Mouse (Mus musculus) CD4-positive, CD25-positive, alpha-beta regulatory T cell, adult 4 months (primary cell): ENCODE results near the gene Crhr2. TPM values are rescaled to one million over a fixed set of nuclear protein-coding genes. Genes with fewer than 3 reads are reported as not detected.

Experiments used
- ATAC-seq: one replicate; pipeline ENCODE4 v1.8.0; 2017
- polyA plus RNA-seq, 2 experiments: library from polyadenylated mRNA; unstranded; fragments of 100-300 nt; shearing (Covaris generic); gene quantifications; one replicate each; pipeline ENCODE4 v1.2.1; 2017

Gene Crhr2
- polyA plus RNA-seq, 2 experiments from 2014 or later, result not detected

DNA sequence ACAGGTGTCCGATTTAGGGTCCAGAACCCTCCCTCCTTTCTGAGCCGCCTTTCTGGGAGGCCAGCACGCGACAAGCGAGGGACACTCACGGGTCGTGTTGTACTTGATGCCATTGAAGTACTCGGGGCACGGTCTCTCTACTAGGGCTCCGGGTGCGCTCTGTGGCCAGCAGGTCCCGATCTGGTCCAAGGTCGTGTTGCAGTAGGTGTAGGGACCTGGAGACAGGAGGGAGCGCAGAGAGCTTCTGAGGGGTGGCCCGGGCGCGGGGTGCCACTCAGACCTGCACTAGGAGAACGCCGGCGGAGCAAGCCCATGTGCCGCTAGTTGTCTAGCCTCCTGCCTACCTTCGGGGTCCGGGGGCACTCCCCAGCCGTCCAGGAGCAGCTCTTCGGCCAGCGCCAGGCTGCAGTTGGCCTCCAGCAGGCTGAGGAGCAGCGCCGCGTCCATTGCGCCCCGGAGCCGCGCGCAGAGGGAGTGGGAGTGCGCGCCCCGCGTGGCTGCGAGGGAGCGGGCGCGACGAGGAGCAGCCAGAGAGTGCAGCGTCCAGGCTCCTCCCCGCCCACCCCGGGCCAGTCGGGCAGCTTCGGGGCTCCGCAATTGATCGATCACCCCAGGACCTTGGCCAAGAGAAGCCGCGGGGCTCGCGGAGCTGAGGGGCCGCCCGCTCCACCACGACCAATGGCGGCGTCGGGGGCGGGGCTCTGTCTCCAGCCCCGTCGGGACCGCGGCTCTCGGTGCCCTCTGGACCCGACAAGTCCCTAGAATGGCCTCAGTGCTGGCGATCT lies 15.3 kb downstream of the Crhr2 start:
- no peak for ATAC-seq

DNA sequence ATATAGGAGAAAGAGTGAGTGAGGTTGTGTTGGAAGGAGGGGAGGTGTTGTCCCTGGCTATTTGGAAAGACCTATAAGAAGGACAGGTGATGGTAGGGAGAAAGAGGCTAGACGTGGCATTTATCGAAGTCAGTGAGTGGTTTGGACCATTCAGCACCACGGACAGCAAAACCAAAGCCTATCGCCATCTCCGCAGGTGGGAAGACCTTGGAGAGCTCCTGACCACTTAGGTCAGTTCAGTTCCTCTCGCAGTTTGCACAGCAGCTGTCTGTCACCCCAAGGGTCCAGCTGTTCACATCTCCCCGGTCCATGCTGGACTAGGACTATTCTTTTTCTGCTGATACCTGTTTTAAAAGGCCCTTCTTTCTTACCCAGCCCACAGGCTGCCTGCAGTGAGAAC lies 24.5 kb downstream of the Crhr2 start:
- no peak for ATAC-seq

DNA sequence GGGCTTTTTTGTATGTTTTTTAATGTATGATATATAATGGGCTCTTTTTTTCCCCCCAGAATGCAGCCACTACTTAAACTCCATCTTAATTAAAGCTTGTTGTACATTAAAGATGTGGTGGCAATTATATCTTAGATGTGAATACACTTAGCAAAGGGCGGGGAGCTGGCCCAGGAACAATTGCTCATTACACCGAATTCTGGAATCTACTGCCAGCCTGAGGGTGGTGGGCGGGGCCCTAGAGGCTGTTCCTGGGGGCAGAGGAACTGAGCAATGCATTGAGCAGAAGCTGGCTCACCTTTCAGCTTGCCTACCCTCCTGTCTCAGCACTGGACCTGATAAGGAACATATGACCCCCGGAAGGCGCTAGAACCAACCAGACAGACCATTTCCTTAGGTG lies 34.2 kb downstream of the Crhr2 start:
- ATAC-seq, result no peak

DNA sequence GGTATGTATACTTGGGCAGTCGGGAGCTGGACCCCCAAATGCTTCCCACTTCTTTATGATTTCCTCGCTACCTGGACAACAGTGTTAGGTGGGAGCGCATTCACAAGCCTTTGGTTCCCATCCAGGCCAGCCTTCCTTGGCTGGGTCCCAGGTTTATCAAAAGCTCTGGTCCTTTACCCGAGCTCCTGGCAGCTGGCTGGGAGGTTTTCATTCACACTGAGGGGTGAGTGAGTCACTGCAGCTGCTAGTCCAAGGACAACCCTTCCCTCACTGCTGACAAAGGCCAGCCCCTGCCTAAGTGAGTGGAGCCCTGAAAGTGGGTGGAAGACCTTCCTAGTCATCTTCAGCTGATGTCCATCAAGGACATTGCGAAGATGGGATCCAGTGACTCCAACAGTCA lies 34.8 kb downstream of the Crhr2 start:
- ATAC-seq, result no peak

DNA sequence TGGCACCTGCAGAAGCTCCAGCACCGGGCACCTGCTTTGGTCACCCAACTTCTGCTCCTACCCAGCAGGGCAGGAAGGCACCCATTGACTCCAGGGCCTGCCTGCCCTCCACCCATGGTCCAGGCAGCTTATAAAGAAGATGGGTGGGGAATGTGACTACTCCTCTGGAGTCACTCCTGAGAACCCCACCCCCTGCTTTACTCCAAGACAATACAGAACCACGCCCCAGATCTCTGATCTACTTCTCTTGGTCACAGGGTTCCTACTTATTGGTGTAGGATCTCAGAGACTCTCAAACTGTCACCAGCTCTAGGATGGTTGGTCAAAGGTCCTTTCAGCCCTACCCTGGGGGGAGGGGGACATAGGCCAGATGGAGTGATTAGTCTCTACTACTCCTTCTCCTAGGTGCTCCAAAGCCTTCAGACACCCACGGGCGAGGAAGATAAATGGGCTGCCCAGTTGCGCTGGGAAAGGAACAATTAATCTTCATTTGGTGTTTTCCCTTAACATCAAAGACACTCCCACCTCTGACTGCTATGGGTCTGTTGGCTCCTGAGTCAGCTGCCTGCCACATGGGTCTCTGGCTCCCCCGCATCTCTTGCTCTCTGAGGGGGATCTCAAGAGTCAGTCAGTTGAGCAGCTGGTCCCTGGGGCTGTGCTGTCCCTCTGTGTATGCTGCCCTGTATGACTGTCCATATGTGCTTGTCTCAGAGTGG lies 39.2 kb downstream of the Crhr2 start:
- no peak for ATAC-seq

DNA sequence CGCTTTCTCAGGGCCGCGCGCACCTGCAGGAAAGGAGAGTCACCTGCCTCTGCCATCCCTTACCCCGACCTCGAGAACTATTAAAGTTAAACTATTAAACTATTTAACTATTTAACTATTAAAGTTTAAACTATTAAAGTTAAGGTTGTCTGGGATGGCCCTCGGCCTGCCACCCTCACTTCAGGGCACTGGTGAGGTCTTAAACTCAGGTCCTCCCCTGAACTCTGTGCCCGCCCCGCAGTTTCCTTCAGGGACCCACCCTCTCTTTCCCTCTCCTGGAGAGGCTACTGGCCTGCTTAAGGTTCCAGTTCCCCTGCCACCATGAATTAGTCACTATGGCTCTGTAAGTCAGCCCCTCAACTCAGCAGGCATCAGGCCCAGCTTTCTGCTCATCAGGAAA lies 41.4 kb downstream of the Crhr2 start:
- no peak for ATAC-seq

DNA sequence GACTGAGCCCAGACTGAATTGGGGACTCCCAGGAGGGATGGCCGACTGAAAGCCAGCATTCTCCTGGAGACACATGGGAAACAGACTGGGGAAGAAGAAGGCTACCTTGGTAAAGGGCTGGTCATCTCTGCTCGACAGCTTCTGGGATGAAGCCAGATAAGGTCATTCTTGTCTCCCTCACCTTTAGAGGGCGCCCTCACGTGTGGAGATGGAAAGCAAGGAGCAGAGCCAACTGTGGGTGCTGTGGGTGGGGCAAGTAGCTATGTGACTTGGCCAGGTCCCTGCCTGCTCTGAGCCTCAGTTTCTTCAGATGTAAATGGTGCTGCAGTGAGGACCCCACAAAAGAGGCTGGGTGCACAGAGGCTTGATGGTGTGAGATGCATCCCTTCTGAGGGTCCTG lies 42.2 kb downstream of the Crhr2 start:
- ATAC-seq, result no peak

DNA sequence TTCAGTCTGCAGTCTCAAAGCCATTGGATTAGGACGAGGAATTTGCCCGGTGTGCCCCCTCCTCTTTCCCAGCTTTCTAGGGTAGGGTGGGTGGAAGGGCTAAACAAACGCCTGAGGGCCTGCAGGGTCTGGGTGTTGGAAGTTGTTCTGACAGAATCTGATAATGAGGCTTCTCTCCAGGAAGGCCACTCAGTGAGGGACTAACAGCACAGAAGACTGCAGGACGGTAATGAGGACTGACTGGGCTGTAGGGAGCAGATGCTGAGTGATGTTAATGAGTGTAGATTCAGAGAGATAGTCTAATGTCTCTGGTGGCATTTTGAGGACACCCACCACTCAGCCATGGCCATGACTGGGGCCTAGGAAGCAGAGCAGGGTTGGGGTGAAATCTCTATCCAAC lies 45.5 kb downstream of the Crhr2 start:
- ATAC-seq, result no peak

DNA sequence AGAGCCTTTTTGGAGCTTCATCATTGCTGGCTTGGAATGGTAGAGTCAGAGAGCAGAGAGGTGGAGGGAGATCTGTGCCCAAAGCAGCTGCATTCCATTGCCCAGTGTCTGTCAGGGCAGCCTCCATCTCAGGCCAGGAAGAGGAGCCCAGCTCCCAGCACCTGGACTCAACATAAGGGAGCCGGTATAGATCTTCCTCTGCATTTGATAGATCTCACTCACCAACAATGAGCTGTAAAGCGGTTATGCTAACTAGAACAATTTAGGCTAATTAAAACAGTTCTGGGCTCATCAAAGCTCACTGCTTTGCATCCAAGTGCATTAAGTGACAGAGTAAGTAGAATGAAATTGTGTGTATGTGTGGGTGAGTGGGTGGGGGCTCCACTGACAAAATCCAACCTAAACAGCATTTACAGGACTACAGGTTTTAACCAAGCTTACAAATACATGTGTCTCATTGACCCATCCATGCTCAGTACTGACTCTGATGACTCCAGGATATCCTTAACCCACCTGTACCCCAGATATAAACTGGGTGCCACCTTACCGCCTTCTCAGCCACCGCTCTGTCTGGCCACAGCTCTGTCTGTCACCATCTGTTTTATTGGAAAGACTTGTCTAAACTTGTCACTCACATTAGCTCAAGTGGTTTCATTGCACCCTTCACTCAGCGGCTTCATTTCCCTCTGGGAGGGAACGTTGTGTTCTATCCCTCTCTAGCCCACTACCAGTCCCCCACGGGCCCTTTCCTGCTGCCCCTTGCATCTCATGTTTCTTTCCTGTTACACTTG lies 50.4 kb downstream of the Crhr2 start:
- ATAC-seq, result no peak

DNA sequence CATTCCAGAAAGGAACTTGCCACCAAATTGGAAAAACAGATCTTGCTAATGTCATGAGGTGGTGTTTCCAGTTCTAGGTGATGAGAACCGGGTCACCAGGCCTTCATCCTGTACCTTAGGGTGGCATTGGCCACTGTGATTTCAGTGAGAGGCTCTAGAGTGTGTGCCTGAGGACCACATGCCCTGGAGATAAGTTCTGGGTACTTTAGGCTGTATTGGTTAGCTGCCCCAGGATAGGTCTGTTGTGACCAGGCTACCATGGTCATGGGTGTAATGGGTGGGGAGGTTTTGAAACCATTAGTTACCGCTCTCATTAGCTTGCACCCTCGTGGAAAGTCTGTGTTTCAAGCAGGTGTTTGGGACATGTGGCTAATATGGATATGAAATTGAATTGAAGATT lies 51.4 kb downstream of the Crhr2 start:
- no peak for ATAC-seq

DNA sequence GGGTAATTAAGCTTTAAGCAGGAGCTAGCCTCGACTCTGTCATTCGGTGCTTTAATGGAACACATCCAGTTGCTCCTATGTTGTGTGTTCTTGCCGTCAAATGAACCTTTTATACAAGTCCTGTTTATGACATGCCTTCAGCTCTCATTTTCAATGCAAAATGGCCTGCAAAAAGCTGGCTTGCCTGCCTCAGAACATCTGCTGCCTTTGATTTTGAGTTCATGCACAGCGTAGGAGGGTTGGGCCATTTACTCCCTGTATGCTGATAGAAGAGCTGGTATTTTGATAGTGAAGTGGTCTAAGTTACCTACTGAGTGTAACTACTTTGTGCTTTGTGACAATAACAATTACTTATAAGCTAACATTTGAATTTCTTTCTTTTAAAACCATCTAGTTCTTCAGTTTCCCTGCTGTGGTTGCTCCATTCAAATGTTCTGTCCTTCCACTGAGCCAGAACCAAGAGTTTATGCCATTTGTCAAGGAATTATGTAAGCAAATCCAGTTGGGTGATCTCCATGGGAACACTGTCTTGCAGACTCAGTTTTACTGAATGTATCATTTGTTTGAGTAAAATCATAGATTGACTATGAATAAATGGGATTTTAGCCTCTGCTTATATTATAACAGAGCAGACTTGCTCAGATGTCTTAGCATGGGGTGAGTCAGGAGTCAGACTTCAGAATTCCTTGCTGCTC lies 56.1 kb downstream of the Crhr2 start:
- ATAC-seq, result no peak

DNA sequence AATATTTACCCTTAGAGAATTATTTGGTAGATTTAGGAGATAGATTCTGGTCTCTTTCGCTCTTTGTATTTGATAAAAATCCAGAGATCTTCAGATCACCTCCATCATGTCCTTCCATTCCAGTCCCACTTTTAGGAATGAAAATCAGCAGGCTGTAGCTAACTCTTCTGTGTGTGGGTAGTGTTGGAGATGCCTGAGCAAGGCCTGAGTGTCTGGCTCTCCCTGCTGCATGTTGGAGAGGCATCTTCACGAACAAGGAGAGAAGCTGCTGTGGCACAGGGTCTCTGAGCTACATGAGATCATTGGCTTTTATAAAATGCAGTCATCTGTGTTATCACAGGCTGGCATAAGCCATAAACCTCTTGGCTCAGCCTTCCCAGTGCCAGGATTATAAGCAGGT lies 66.9 kb downstream of the Crhr2 start:
- no peak for ATAC-seq

DNA sequence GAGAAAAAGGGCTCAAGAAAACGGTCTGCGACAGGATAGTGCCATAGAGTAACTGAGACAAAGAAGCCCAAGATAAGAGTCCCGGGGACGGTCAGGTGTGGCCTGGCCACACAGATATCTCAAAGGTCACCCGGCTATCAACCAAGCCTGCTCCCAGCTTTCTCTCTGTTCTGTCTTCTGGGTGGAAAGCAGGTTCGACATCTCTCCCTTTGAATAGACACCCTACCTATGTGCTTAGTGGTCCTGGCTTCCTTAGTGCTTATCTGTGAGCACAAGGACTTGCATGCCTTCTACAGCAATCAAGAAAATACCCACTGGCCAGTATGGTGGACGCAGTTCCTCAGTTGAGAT lies 68.4 kb downstream of the Crhr2 start:
- no peak for ATAC-seq

DNA sequence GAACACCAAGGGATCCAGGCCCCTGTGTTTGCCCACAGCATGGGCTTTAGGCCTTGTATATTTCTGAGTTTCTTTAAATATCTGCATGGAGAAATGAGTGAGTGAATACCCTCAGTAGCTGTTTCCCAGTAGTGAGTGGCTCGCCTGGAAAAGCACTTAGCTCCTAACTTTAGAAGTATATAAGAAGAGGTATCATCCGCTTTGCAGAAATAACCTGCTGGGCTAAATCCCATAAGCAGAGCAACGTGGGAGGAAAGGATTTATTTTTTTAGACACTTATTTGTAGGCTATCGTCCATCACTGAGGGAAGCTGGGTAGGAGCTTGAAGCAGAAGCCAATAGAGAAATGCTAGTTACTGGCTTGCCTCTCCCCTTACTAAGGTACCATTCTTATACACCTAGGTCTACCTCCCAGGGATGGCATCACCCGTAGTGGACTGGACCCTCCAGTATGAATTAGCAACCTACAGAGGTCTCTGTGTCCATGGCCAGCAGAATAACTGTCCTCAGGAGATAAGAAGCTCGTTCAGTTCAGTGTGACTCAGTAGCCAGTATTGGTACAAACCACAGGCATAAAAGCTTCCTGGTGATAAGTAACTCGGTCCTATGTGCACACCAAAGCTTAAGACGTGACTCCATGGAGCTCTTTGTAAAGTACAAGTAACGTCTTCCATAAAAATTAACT lies 68.9 kb downstream of the Crhr2 start:
- ATAC-seq, result no peak

DNA sequence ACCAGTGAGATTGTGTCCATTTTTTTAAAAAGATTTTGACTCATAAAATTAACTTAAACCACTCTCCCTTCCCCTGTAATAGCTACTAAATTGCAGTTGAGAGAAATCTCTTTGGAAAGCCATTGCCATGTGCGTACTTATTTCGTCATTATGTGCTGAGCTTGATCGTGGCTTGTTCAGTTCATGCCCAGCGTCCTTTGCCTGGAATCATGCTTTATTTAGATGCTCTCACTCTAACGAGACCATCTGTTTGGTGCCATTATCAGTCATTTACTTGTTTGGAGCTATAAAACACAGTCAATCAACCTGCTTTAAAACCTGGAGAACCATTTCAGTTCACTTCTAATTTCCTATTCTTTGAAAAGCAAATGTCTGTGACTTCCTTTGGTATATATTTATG lies 70.6 kb downstream of the Crhr2 start:
- no peak for ATAC-seq

DNA sequence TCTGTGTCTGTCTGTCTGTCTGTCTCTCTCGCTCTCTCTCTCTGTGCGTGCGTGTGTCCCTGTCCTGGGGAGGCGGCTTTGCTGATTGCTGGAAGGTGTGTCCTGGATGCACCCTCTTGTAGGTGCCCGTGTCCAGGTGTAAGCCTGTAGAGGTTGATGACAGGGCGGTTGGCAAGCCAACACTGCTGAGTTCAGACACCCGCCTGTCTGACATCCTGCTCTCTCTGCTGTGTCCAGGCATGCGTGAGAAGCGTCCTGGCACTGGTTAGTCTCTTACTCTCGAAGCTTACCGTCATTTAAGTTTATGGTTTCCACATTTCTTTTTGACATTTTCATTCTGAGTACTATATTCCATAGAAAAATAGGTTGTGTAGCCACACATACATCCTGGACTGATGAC lies 71.5 kb downstream of the Crhr2 start:
- no peak for ATAC-seq

DNA sequence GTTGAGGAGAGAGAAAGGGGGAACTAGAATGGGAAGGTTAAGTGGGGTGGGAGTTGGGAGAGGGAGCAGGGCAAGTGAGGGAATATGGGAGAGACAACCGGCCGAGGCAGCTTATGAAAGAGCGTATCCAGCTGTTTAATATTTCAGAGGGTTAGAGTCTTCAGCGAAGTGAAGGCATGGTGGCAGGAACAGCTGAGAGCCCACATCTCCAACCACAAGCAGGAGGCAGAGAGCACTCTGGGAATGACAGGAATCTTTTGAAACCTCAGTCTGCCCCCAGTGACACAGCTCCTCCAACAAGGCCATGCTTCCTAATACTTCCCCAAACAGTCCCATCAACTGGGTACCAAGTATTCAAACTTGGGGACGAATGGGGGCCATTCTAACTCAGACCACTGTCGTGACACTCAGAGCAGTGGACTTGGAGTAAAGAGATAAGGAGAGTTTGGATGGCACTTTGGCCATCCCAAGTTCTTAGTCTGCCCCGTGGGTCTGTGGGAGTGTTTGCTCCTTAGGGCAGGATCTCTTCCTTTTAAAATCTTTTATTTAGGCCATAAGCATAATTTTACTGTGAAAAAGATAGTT lies 72.5 kb downstream of the Crhr2 start:
- no peak for ATAC-seq

DNA sequence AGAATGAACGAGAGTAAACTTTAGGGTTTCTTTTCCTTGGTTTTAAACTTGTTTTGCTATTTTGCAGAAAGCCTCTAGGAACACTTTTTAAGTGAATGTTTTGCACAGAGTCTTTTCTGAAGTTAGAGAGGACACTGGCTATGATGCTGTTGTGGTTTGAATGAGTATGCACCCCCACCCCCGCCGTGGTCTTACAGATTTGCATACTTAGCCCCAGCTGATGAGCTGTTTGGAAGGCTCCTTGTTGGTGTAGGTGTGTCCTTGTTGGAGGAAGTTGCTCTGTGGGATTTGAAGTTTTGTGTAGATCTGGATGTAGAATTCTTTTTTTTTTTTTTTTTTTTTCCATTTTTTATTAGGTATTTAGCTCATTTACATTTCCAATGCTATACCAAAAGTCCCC lies 75.4 kb downstream of the Crhr2 start:
- no peak for ATAC-seq

DNA sequence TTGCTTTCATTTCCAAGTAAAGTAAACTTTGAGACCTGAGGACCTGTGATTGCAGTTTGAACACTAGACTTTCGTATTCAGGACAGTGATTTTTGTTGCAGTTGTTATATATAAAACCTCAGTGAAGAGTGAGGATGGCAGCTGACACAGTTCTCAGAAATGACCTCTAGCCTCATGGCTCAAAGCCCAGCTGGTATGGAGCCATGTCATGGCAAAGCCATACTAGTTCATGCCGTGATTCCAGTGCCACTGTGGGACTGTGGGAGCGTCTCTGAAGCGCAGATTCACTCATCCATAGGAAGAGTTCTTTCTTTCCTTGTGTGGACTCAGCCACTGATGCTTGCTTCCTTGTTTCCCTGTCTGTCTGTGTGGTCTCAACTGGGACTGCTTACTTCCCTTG lies 78.3 kb downstream of the Crhr2 start:
- no peak for ATAC-seq

DNA sequence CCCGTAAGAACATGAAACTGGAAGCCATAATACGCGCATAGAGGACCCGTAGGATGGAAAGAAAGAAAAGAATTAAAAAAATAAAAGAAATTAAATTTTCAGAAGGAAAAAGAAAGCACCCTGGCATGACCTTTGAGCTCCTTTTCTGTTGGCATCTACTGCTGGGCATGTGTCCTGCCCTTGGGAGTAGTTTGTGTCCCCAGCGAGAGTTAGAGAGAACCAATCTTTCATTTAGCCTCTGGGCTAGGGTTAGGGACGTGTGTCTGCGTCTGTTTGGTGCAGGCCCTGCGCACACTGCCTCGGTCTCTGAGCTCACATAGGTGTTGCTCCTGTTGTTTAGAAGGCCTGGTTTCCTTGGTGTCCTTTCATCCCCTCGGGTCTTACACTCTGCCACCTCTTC lies 83.6 kb downstream of the Crhr2 start:
- ATAC-seq, result no peak

DNA sequence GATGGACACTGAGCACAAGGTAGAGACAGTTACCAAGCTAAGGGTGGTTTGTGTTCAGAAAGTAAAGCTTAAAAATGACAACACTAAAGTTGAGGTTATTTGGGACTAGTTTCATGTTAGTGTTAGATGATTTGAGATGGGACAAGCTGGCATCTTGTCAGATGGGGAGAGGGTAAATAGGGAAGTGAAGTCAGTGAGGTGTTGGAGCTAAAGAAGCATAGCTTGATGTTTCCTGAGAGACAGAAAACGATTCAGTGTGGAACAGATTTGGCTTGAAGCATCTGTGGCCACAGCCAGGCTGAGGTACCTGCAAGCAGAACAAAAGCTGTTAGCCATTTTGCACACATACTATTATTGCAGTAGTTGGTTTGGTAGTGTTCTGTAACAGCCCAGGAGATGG lies 87.5 kb downstream of the Crhr2 start:
- no peak for ATAC-seq

DNA sequence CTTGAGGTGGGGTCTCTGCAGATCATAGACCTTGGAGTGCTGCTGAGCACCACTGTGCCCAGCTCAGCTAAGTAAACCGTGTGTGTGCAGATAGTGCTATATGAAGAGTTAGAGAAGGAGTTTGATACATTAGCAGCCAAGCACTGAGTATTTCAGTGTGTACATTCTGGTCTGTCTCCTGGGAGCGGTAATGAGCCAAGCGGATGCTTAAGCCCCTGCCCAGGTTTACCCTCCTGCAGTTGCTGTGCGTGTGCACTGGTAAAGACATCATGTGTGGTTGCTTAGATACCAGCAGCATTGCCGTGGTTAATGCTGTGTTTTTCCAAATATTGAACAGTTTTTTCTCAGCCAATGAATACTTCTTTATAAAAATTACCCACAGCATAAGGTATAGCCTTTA lies 88.3 kb downstream of the Crhr2 start:
- no peak for ATAC-seq
